Mouse (Mus musculus): Measurements from ENCODE around the gene Arhgef2. TPM values are rescaled to one million over a fixed set of nuclear protein-coding genes. Genes with fewer than 3 reads are reported as not detected.
"Not testable (repeated sequence)": the region's sequence is repeated elsewhere in the genome, so short reads cannot be mapped to it uniquely, and the experiment has no call there.

The Arhgef2 gene
- polyA plus RNA-seq, 1 experiment = 361 TPM

DNA sequence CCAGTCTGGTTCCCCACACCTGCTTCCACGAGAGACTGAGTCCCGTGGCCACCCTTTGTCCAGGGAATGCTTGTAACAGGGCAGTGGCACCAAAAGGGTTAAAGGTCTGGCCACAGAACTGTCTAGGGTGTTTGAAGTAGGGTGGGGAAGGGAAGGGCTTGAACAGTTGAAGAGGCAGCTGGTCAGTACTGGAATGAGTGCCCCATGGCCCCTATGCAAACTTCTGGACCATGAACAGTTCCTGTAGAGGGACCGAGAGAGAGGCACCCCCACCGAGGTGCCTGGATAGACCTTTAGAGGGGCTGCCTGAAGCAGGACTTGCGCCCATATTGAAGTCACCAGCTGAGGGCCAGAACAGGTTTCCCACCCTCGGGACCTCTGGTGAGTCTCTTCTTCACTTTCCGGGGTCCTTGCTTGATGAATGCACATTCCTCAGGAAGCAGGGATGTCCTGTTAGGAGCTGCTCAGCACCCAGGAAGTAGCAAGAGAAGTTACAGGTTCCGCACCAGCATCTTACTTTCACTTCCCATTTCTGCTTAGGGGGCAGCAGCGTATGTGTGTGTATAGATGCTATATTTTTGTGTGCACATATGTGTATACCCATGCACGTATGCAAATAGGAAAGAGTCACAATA is 12.7 kb upstream of the Arhgef2 start:
- H3K4me2 ChIP-seq (ENCODE audit: low read depth) = peak overlapping the region; percentile 83
- peaks cover under 1% of the 10 kb centered on the region for H3K36me3 ChIP-seq (ENCODE audit: control insufficient read depth, insufficient read depth)
- TF ChIP-seq E2F4 (IDR thresholded peaks at IDR 0.05; ENCODE audit: insufficient read depth) (no peak), TCF12 (IDR thresholded peaks at IDR 0.05; ENCODE audit: insufficient read depth, poor library complexity, severe bottlenecking) (no peak), MYOG (IDR thresholded peaks at IDR 0.05; ENCODE audit: control insufficient read depth in 1 of 3, insufficient read depth in 1 of 3, insufficient read length in 2 of 3, low read depth in 2 of 3) (no peak), REST (IDR thresholded peaks at IDR 0.05; ENCODE audit: insufficient read depth, insufficient read length) (no peak), CEBPB (IDR thresholded peaks at IDR 0.05; ENCODE audit: insufficient read depth, poor library complexity, severe bottlenecking) (no peak), USF1 (IDR thresholded peaks at IDR 0.05; ENCODE audit: low read depth) (no peak), TCF3 (IDR thresholded peaks at IDR 0.05; ENCODE audit: insufficient read length, low read depth) (no peak), POLR2AphosphoS2 (IDR thresholded peaks at IDR 0.05; ENCODE audit: insufficient read length, low read depth) (no peak)
- no peaks in the 10 kb centered on the region for H3K27me3 ChIP-seq (ENCODE audit: control insufficient read depth, insufficient read depth, insufficient read length)
- no peaks in the 10 kb centered on the region for H3K79me2 ChIP-seq (ENCODE audit: control insufficient read depth, insufficient read depth)
- no peak overlapping the region for H3K4me3 ChIP-seq
- H3ac ChIP-seq (ENCODE audit: control insufficient read depth, insufficient read length) = no peak overlapping the region

- H3ac ChIP-seq (ENCODE audit: control insufficient read depth, insufficient read length) = no peak overlapping the region
- TF ChIP-seq E2F4 (IDR thresholded peaks at IDR 0.05; ENCODE audit: insufficient read depth) = no peak
- TF ChIP-seq CEBPB (IDR thresholded peaks at IDR 0.05; ENCODE audit: insufficient read depth, poor library complexity, severe bottlenecking) = no peak
- TF ChIP-seq TCF3 (IDR thresholded peaks at IDR 0.05; ENCODE audit: insufficient read length, low read depth) = no peak
- TF ChIP-seq REST (IDR thresholded peaks at IDR 0.05; ENCODE audit: insufficient read depth, insufficient read length) = no peak
- TF ChIP-seq USF1 (IDR thresholded peaks at IDR 0.05; ENCODE audit: low read depth) = no peak
- no peak for TF ChIP-seq MAX (IDR thresholded peaks at IDR 0.05; ENCODE audit: low read depth)
- no peak for TF ChIP-seq MYOD1 (IDR thresholded peaks at IDR 0.05; ENCODE audit: control insufficient read depth in 1 of 3, insufficient read length in 2 of 3, low read depth in 2 of 3)
- no peak for TF ChIP-seq POLR2A (IDR thresholded peaks at IDR 0.05; ENCODE audit: insufficient read length, low read depth)
- TF ChIP-seq POLR2AphosphoS2 (IDR thresholded peaks at IDR 0.05; ENCODE audit: insufficient read length, low read depth) = no peak
- no peak for TF ChIP-seq MYOG (IDR thresholded peaks at IDR 0.05; ENCODE audit: control insufficient read depth in 1 of 3, insufficient read depth in 1 of 3, insufficient read length in 2 of 3, low read depth in 2 of 3)
- no peak for TF ChIP-seq SRF (IDR thresholded peaks at IDR 0.05; ENCODE audit: control insufficient read depth, insufficient read length, low read depth)
- TF ChIP-seq TCF12 (IDR thresholded peaks at IDR 0.05; ENCODE audit: insufficient read depth, poor library complexity, severe bottlenecking) = no peak
- H3K4me2 ChIP-seq (ENCODE audit: low read depth) = peak overlapping the region; percentile 67
- H3K4me3 ChIP-seq = no peak overlapping the region
- no peaks in the 10 kb centered on the region for H3K36me3 ChIP-seq (ENCODE audit: control insufficient read depth, insufficient read depth)
- no peaks in the 10 kb centered on the region for H3K27me3 ChIP-seq (ENCODE audit: control insufficient read depth, insufficient read depth, insufficient read length)
- H3K79me2 ChIP-seq (ENCODE audit: control insufficient read depth, insufficient read depth) = no peaks in the 10 kb centered on the region
Observed at GRCm38 (mm10) chr3:88593893-88594580, 11.7 kb upstream of the Arhgef2 start.

DNA sequence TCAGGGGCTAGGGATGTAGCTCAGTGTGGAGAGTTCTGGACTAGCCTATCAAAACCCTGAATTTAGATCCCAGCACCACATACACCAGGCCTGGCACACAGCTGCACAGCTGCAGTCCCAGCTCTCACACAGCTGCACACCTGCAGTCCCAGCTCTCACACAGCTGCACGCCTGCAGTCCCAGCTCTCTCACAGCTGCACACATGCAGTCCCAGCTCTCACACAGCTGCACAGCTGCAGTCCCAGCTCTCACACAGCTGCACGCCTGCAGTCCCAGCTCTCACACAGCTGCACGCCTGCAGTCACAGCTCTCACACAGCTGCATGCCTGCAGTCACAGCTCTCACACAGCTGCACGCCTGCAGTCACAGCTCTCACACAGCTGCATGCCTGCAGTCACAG is 9.2 kb upstream of the Arhgef2 start:
- not testable (repeated sequence) for H3K79me2 ChIP-seq (ENCODE audit: control insufficient read depth, insufficient read depth); H3K36me3 ChIP-seq (ENCODE audit: control insufficient read depth, insufficient read depth); H3K4me3 ChIP-seq; H3K27me3 ChIP-seq (ENCODE audit: control insufficient read depth, insufficient read depth, insufficient read length); H3ac ChIP-seq (ENCODE audit: control insufficient read depth, insufficient read length); H3K4me2 ChIP-seq (ENCODE audit: low read depth)
- TF ChIP-seq MYOD1 (IDR thresholded peaks at IDR 0.05; ENCODE audit: control insufficient read depth in 1 of 3, insufficient read length in 2 of 3, low read depth in 2 of 3) = peak in 1 of 3 experiments; percentile 59
- TF ChIP-seq MYOG (IDR thresholded peaks at IDR 0.05; ENCODE audit: control insufficient read depth in 1 of 3, insufficient read depth in 1 of 3, insufficient read length in 2 of 3, low read depth in 2 of 3) = peak in 1 of 3 experiments; percentile 11

DNA sequence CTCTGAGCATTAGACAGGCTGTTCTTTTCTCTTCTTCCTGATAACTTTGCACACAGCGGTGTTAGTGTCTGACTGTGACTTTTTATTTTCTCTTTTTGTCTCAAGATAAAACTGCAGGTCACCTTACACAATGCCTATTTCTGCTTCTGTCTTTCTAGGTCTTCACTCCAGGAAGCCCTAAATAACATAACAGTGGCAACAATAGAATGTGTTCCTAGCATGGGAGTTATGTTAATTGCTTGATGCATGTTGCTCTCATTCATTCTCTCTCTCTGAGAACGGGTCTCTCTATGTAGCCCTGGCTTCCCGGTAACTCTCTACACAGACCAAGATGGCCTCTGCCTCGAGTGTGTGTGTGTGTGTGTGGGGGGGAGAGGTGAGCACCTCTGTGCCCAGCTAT is 3.3 kb upstream of the Arhgef2 start:
- TF ChIP-seq REST (IDR thresholded peaks at IDR 0.05; ENCODE audit: insufficient read depth, insufficient read length) (no peak), E2F4 (IDR thresholded peaks at IDR 0.05; ENCODE audit: insufficient read depth) (no peak), MYOG (IDR thresholded peaks at IDR 0.05; ENCODE audit: control insufficient read depth in 1 of 3, insufficient read depth in 1 of 3, insufficient read length in 2 of 3, low read depth in 2 of 3) (no peak), TCF3 (IDR thresholded peaks at IDR 0.05; ENCODE audit: insufficient read length, low read depth) (no peak), POLR2AphosphoS2 (IDR thresholded peaks at IDR 0.05; ENCODE audit: insufficient read length, low read depth) (no peak), SRF (IDR thresholded peaks at IDR 0.05; ENCODE audit: control insufficient read depth, insufficient read length, low read depth) (no peak), CEBPB (IDR thresholded peaks at IDR 0.05; ENCODE audit: insufficient read depth, poor library complexity, severe bottlenecking) (no peak), POLR2A (IDR thresholded peaks at IDR 0.05; ENCODE audit: insufficient read length, low read depth) (no peak), USF1 (IDR thresholded peaks at IDR 0.05; ENCODE audit: low read depth) (no peak)
- Histone ChIP-seq H3ac (ENCODE audit: control insufficient read depth, insufficient read length) (no peak overlapping the region), H3K36me3 (ENCODE audit: control insufficient read depth, insufficient read depth) (no peaks in the 10 kb centered on the region), H3K4me3 (no peak overlapping the region), H3K27me3 (ENCODE audit: control insufficient read depth, insufficient read depth, insufficient read length) (no peaks in the 10 kb centered on the region), H3K4me2 (ENCODE audit: low read depth) (no peak overlapping the region), H3K79me2 (ENCODE audit: control insufficient read depth, insufficient read depth) (no peaks in the 10 kb centered on the region)

GRCm38 (mm10) chr3:88603714-88604161 is 2.0 kb upstream of the Arhgef2 start:
- Histone ChIP-seq H3K79me2 (ENCODE audit: control insufficient read depth, insufficient read depth) (no peaks in the 10 kb centered on the region), H3K36me3 (ENCODE audit: control insufficient read depth, insufficient read depth) (no peaks in the 10 kb centered on the region), H3K4me3 (no peak overlapping the region), H3K4me2 (ENCODE audit: low read depth) (no peak overlapping the region), H3K27me3 (ENCODE audit: control insufficient read depth, insufficient read depth, insufficient read length) (no peaks in the 10 kb centered on the region), H3ac (ENCODE audit: control insufficient read depth, insufficient read length) (no peak overlapping the region)
- TF ChIP-seq CEBPB (IDR thresholded peaks at IDR 0.05; ENCODE audit: insufficient read depth, poor library complexity, severe bottlenecking) (no peak), MYOG (IDR thresholded peaks at IDR 0.05; ENCODE audit: control insufficient read depth in 1 of 3, insufficient read depth in 1 of 3, insufficient read length in 2 of 3, low read depth in 2 of 3) (no peak), REST (IDR thresholded peaks at IDR 0.05; ENCODE audit: insufficient read depth, insufficient read length) (no peak), TCF3 (IDR thresholded peaks at IDR 0.05; ENCODE audit: insufficient read length, low read depth) (no peak), MAX (IDR thresholded peaks at IDR 0.05; ENCODE audit: low read depth) (no peak), POLR2AphosphoS2 (IDR thresholded peaks at IDR 0.05; ENCODE audit: insufficient read length, low read depth) (no peak), SRF (IDR thresholded peaks at IDR 0.05; ENCODE audit: control insufficient read depth, insufficient read length, low read depth) (no peak), MYOD1 (IDR thresholded peaks at IDR 0.05; ENCODE audit: control insufficient read depth in 1 of 3, insufficient read length in 2 of 3, low read depth in 2 of 3) (no peak), E2F4 (IDR thresholded peaks at IDR 0.05; ENCODE audit: insufficient read depth) (no peak), TCF12 (IDR thresholded peaks at IDR 0.05; ENCODE audit: insufficient read depth, poor library complexity, severe bottlenecking) (no peak), POLR2A (IDR thresholded peaks at IDR 0.05; ENCODE audit: insufficient read length, low read depth) (no peak), USF1 (IDR thresholded peaks at IDR 0.05; ENCODE audit: low read depth) (no peak)
